Mouse (Mus musculus) midbrain, postnatal 0 days (tissue): ENCODE results near the gene Rhot2. TPM values are rescaled to one million over a fixed set of nuclear protein-coding genes. Genes with fewer than 3 reads are reported as not detected.

Source experiments
- ATAC-seq: fragments of 200-750 bp; cut with Nextera tagmentation; 2 replicates; pipeline ENCODE4 v1.8.0; 2017; ENCODE audit warnings: moderate number of reproducible peaks, mild to moderate bottlenecking, moderate TSS enrichment, moderate library complexity; ENCODE audit not compliant: low FRiP score
- DNase-seq: peaks from one replicate; pipeline ENCODE4 v3.0.0-alpha.2; 2015; ENCODE audit warnings: low spot score
- H3K27ac ChIP-seq: fragments of 300-500 bp; sonication (generic); 2 replicates; pipeline ENCODE4 v1.5.1; 2014; ENCODE audit warnings: low read depth, mild to moderate bottlenecking, low read length, mixed read lengths
- H3K27me3 ChIP-seq: fragments of 300-500 bp; sonication (generic); 2 replicates; pipeline ENCODE4 v1.6.1; 2014; ENCODE audit warnings: low read length, control low read depth, mixed read lengths; ENCODE audit not compliant: insufficient read depth
- H3K36me3 ChIP-seq: fragments of 300-500 bp; sonication (generic); 2 replicates; pipeline ENCODE4 v1.6.1; 2014; ENCODE audit warnings: low read length, control low read depth, mixed read lengths; ENCODE audit not compliant: insufficient read depth
- H3K4me1 ChIP-seq: fragments of 300-500 bp; sonication (generic); 2 replicates; pipeline ENCODE4 v1.6.1; 2014; ENCODE audit warnings: mild to moderate bottlenecking, control low read depth, antibody characterized with exemption, low read length, mixed read lengths; ENCODE audit not compliant: insufficient read depth
- H3K4me2 ChIP-seq: fragments of 300-500 bp; sonication (generic); 2 replicates; pipeline ENCODE4 v1.6.1; 2014; ENCODE audit warnings: low read depth, mild to moderate bottlenecking, low read length, mixed read lengths; ENCODE audit not compliant: poor library complexity, severe bottlenecking
- H3K4me3 ChIP-seq: fragments of 300-500 bp; sonication (generic); 2 replicates; pipeline ENCODE4 v1.5.1; 2014; ENCODE audit warnings: low read depth, mild to moderate bottlenecking, low read length, moderate library complexity
- H3K9ac ChIP-seq: fragments of 300-500 bp; sonication (generic); replicated peaks from 2 replicates; pipeline ENCODE4 v1.6.1; 2014; ENCODE audit warnings: mild to moderate bottlenecking, low read length, moderate library complexity, mixed read lengths; ENCODE audit not compliant: poor library complexity, severe bottlenecking
- H3K9me3 ChIP-seq: fragments of 300-500 bp; sonication (generic); 2 replicates; pipeline ENCODE4 v1.6.1; 2016; ENCODE audit warnings: low read length, control low read depth
- CTCF ChIP-seq: IDR thresholded peaks from 2 replicates; pipeline ENCODE4 v1.5.1; 2016; ENCODE audit warnings: antibody characterized with exemption, mild to moderate bottlenecking
- WGBS: fragments of 180-500 bp; shearing (Covaris S2); extraction: QIAGEN DNeasy Blood & Tissue Kit; methylation state at CpG from one replicate; pipeline ENCODE4 v1.1.7; 2014; 5-methylcytosine and 5-hydroxymethylcytosine counted together
- polyA plus RNA-seq: library from polyadenylated mRNA; unstranded; fragments of >200 nt; fragmentation: Nextera tagmentation; extraction: Ambion mirVana; gene quantifications from 2 replicates; pipeline ENCODE4 v1.2.1, GENCODE M21; 2015
- total RNA-seq: library from RNA; depleted of rRNA; stranded (reverse); fragments of >200 nt; gene quantifications from 2 replicates; pipeline ENCODE4 v1.2.3, GENCODE M21; 2014

Rhot2 gene
- total and polyA plus RNA-seq, 2 experiments from 2014 or later: 16.2 to 49.2 TPM

DNA sequence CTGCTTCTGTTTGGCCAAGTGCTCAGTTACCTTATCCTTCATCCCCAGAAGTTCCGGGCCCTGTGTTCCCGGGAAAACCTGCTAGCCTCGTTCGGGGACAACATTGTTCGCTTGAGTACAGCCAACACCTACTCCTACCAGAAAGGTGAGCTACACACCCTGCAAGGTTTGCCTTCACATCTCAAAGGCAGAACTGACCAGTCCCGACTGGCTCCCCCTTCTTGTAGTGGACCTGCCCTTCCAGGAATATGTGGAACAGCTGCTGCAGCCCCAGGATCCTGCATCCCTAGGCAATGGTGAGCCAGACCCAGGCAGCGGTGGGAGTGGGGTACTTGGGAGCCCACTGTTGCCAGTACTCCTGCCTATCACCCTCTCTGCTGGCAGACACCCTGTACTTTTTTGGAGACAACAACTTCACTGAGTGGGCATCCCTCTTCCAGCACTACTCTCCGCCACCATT is 15.1 kb downstream of the Rhot2 start:
- Histone ChIP-seq H3K4me3 (peak overlapping the region; percentile 55), H3K4me1 (peaks cover 28% of the 10 kb centered on the region), H3K4me2 (peak overlapping the region; percentile 72), H3K36me3 (peaks cover 37% of the 10 kb centered on the region), H3K9me3 (no peaks in the 10 kb centered on the region), H3K27me3 (no peaks in the 10 kb centered on the region), H3K27ac (peak overlapping the region; percentile 95), H3K9ac (peak overlapping the region; percentile 78)
- 47% methylated on average over 8 of the region's 8 CpGs for WGBS
- ATAC-seq: no peak
- TF ChIP-seq CTCF: no peak
- no peak for DNase-seq

DNA sequence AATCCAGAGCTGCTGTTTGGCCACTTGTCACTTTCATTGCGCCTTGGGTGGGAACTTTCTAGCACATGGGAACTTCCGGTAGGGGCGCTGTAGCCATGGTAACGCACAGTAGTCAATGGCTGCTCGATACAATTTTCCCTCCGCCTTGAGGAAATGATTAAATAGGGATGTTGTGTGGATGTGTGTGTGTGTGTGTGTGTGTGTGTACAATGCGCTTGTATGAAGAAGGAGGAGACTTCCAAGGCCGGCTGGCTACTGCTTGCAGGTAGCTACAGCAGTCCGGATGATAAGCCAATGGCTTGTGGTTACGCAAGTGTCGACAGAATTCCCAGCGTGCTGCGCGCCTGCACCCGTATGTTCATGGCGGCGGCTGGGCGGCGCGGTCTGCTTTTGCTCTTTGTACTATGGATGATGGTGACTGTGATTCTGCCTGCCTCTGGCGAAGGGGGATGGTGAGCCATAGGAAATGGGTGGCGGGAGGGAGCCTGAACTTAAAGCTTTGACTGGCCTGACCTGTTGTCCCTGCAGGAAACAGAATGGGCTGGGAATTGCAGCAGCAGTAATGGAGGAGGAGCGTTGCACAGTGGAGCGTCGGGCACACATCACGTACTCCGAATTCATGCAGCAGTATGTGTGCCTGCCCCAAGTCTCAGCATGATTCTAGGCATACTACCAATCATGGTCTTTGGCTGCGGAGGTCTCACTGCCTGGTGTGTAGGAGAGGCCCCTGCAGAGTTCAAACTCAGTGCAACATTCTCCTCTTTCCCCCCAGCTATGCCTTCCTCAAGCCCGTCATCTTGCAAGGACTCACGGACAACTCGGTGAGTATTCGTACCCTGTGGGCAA is 15.7 kb downstream of the Rhot2 start, which contains the start of gene Jmjd8:
Jmjd8 (plus strand) TSS at position 156 of the 846 bp plus-strand sequence.
- H3K4me1 ChIP-seq: peaks cover 28% of the 10 kb centered on the region

DNA sequence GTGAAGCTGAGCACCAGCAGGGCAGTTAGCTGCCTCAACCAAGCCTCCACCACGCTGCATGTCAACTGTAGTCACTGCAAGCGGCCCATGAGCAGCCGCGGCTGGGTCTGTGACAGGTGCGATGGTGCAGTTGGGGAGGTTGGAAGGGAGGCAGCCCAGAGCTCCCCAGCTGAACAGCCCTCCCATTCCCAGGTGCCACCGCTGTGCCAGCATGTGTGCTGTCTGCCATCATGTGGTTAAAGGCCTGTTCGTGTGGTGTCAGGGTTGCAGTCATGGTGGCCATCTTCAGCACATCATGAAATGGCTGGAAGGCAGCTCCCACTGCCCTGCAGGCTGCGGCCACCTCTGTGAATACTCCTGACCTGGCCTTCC is 16.4 kb downstream of the Rhot2 start:
- peaks cover 29% of the 10 kb centered on the region for H3K4me1 ChIP-seq

More for the DNA sequence above, 15.7 kb downstream of the Rhot2 start, which contains the start of gene Jmjd8:
- WGBS: 1% methylated on average over 32 of the region's 32 CpGs
- TF ChIP-seq CTCF: peak; percentile 79
- H3K9me3 ChIP-seq: no peaks in the 10 kb centered on the region
- H3K27me3 ChIP-seq: no peaks in the 10 kb centered on the region
- peak within 1 kb of the TSS; percentile 55 for H3K4me3 ChIP-seq
- DNase-seq (peak; percentile 95), ATAC-seq (peak; percentile 58)
- peak within 1 kb of the TSS; percentile 72 for H3K4me2 ChIP-seq
- H3K27ac ChIP-seq: peak within 1 kb of the TSS; percentile 95
- H3K36me3 ChIP-seq: peaks cover 37% of the 10 kb centered on the region
- peak within 1 kb of the TSS; percentile 78 for H3K9ac ChIP-seq

DNA sequence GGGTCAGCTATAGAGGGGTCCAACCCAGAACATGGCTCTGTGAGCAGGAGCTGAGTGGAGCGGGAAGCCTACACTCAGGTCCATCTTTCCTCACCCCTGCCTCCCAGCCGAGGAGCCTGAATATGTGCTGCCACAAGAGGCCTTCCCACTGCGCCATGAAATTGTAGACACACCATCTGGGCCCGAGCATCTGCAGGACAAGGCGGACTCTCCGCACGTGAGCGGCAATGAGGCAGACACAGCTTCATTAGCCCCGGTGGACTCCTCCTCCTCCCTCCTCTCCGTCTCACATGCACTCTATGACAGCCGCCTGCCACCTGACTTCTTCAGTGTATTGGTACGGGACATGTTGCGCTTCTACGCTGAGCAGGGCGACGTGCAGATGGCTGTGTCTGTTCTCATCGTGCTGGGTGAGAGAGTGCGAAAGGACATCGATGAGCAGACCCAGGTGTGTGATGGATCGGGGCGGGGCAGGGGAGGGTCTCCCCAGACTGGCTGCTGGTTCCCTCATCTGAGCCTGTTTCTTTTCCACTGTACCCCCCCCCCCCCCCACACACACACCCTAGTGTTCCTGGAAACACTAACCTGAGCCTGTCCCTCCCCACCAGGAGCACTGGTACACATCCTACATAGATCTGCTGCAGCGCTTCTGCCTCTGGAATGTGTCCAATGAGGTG is 17.0 kb downstream of the Rhot2 start:
- ATAC-seq: no peak
- no peak for TF ChIP-seq CTCF
- H3K4me3 ChIP-seq: no peak overlapping the region
- no peak overlapping the region for H3K27ac ChIP-seq
- H3K4me2 ChIP-seq: no peak overlapping the region
- no peaks in the 10 kb centered on the region for H3K9me3 ChIP-seq
- H3K36me3 ChIP-seq: peaks cover 37% of the 10 kb centered on the region
- whole genome bisulfite sequencing: 94% methylated on average over 22 of the region's 22 CpGs
- DNase-seq: no peak
- no peaks in the 10 kb centered on the region for H3K27me3 ChIP-seq
- H3K4me1 ChIP-seq: peaks cover 29% of the 10 kb centered on the region
- 0 out of 2 replicates have a peak overlapping the region, but pooled peaks have one; percentile 78 for H3K9ac ChIP-seq

More for the DNA sequence above, 16.4 kb downstream of the Rhot2 start:
- Histone ChIP-seq H3K9me3 (no peaks in the 10 kb centered on the region), H3K27ac (peak overlapping the region; percentile 95), H3K9ac (peak overlapping the region; percentile 78; the same call in 1 of the 2 replicates), H3K4me2 (peak overlapping the region; percentile 72), H3K36me3 (peaks cover 37% of the 10 kb centered on the region), H3K27me3 (no peaks in the 10 kb centered on the region), H3K4me3 (peak overlapping the region; percentile 55)
- WGBS: 83% methylated on average over 8 of the region's 8 CpGs
- ATAC-seq: no peak
- DNase-seq: no peak
- TF ChIP-seq CTCF: no peak

DNA sequence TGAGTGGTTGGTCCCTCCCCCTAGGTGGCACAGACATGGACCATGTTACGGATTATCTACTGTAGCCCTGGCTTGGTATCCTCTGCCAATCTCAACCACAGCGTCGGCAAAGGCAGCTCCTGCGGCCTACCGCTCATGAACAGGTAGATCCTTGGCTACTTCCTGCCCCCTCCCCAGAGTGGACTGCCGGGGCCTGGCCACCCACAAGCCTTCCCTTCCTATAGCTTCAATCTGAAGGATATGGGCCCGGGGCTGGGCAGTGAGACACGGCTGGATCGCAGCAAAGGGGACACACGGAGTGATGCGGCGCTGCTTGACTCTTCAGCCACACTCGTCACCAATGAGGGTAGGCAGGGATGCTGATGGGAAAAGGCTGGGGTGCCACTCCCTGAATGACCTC is 17.6 kb downstream of the Rhot2 start:
- peaks cover 37% of the 10 kb centered on the region for H3K36me3 ChIP-seq
- no peak for DNase-seq
- H3K9me3 ChIP-seq: no peaks in the 10 kb centered on the region
- WGBS: 95% methylated on average over 13 of the region's 13 CpGs
- H3K4me3 ChIP-seq: no peak overlapping the region
- H3K4me2 ChIP-seq: no peak overlapping the region
- 0 out of 2 replicates have a peak overlapping the region, but pooled peaks have one; percentile 19 for H3K9ac ChIP-seq
- no peak for ATAC-seq
- TF ChIP-seq CTCF: no peak
- H3K27ac ChIP-seq: no peak overlapping the region
- H3K27me3 ChIP-seq: no peaks in the 10 kb centered on the region
- peaks cover 29% of the 10 kb centered on the region for H3K4me1 ChIP-seq
